Mouse (Mus musculus) left cerebral cortex, adult 2 months (tissue): ENCODE results near the gene Ywhab. TPM values are rescaled to one million over a fixed set of nuclear protein-coding genes. Genes with fewer than 3 reads are reported as not detected.

ENCODE experiments used
- DNase-seq, 2 experiments: peaks; one replicate each; pipeline ENCODE4 v3.0.0; 2021 to 2022; ENCODE audit warnings: low spot score in 2 of 2, mixed read lengths in 1 of 2; ENCODE audit errors: extremely low spot score in 1 of 2
- H3K27ac ChIP-seq: fragments of 200-600 bp; 2 replicates; pipeline ENCODE4 v1.8.1; 2022
- H3K4me3 ChIP-seq: fragments of 200-600 bp; 2 replicates; pipeline ENCODE4 v1.8.1; 2022
- CTCF ChIP-seq: fragments of 200-600 bp; IDR thresholded peaks from 2 replicates; pipeline ENCODE4 v1.8.1; 2022; ENCODE audit warnings: antibody characterized with exemption, mild to moderate bottlenecking, moderate library complexity
- intact Hi-C: fragments of 180-260 bp; cut with DNase I; formaldehyde crosslinking; loops from one replicate; pipeline ENCODE4 v1.15.1; 2025
- total RNA-seq, 2 experiments: library from RNA; stranded (reverse); gene quantifications; 2 replicates each; pipeline ENCODE4 v1.2.3; 2021

Ywhab gene
- total RNA-seq, 2 experiments from 2014 or later = 440 to 460 TPM

DNA sequence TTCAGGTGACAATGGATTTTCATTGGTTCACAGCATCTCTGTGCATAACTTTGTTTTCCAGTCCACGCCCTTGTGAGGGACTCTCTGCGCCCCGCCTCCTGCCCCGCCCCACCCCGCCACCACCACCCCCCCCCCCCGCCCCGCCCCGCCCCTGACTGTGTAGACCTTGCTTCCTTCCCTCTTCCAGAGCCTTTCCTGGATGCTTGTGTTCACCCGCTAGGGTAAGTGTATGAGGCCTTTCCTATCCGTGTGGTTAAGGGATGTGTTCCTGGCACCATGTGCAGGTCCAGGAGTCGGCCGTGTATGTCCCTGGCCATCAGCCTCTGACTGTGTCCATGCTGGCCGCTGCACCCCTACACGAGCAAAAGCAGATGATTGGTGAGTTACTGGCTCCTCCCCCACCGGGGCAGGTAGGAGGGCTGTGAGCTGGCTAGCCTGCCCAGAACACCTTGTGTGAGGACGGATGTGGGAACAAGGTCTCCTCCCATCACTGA is 52.5 kb downstream of the Ywhab start:
- intact Hi-C loops = no loop called here
- Histone ChIP-seq H3K27ac (no peak overlapping the region), H3K4me3 (no peak overlapping the region)

DNA sequence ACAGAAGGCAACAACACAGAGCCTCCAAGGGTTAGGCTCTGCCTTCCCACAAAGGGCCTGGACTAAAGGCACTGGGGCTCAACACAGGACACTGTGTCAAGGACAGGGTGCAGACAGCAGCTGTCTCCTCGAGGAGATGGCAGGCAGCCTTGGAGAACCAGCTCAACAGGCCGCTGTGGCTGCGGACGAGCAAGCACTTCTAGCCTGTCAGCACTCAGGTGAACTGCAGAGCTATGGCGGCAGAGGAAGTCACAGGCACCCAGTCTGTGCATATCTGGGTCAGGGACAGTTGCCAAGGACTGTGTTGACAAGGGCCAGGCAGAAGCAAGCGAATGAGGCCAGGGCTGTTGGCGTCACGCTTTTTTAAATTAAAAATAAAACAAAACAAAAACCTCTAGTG is 59.0 kb downstream of the Ywhab start:
- Histone ChIP-seq H3K4me3 (no peak overlapping the region), H3K27ac (no peak overlapping the region)
- no peak for TF ChIP-seq CTCF
- intact Hi-C loops = no loop called here
- DNase-seq = no peak

More for the DNA sequence above, 52.5 kb downstream of the Ywhab start:
- TF ChIP-seq CTCF = no peak
- DNase-seq = no peak

DNA sequence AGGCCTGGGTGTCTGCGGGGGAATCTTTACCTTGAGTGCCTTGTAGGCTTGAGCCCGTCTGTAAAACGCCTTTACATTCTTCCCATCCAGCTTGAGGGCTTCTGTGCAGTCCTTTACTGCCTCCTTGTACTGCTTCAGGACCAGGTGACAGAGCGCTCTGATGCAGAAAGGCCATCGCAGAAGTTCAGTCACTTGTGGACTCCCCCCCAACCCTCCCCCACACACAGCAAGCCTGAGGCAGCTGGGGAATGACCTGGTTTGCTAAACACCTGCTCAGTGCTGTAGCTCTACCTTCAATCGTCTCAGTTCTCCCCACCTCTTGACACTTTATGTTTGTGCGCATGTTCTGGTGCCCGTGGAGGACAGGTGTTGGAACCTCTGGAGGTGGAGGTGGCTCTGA is 59.9 kb downstream of the Ywhab start:
- no peak overlapping the region for H3K4me3 ChIP-seq
- no peak overlapping the region for H3K27ac ChIP-seq
- DNase-seq = no peak
- intact Hi-C loops = no loop called here
- no peak for TF ChIP-seq CTCF

DNA sequence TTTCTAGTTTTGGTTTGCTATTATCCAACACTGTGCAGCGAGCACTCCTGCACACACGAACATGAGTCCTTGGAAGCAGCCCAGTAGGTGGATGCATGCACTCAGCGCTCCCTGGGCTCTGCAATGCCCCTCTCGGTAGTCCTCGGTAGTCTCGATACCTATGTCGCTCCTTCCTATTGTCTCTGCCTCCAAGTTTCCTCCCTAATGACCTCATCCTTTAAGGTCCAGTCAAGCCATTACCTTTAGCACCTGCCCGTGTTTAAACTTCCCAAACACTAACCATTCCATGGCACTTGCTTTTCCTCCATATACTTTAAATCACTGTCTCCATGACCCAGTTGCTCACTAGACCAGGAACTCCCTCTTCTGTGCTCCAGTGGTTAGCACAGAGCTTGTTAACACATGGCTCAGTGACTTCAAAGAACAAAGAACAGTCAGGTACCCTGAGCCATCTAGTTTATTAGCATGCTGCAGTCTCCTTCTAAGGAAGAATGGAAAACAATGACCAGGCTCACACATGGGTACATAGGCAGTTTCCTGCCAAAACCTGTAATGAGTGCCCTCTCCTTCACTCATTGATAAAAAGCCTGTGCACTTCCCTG is 65.0 kb downstream of the Ywhab start:
- no peak for TF ChIP-seq CTCF
- no peak overlapping the region for H3K27ac ChIP-seq
- intact Hi-C loops = no loop called here
- H3K4me3 ChIP-seq = no peak overlapping the region
- no peak for DNase-seq

Other genes starting within 250 kb of the Ywhab start
- under 1 TPM; 0.79 to 0.93 TPM for gene Ada, start 244.7 kb upstream of the Ywhab start, total RNA-seq
- under 1 TPM; 0.19 to 0.38 TPM for gene Ccn5, start 174.1 kb upstream of the Ywhab start, total RNA-seq
- under 1 TPM in 1 of 2 experiments, not detected in 1; 0.28 TPM for gene Kcnk15, start 141.3 kb upstream of the Ywhab start, total RNA-seq
- gene Rims4, start 76.3 kb upstream of the Ywhab start, total RNA-seq = 10 to 100 TPM; 85.4 to 89.5 TPM
- gene Pabpc1l, start 30.5 kb downstream of the Ywhab start, total RNA-seq = 1 to 10 TPM in 1 of 2 experiments, under 1 TPM in 1; 0.84 to 1.1 TPM
- gene Stk4, start 75.4 kb downstream of the Ywhab start, total RNA-seq = 10 to 100 TPM; 32.4 to 41.9 TPM
- gene Tomm34, start 76.2 kb downstream of the Ywhab start, total RNA-seq = 10 to 100 TPM; 79.2 to 83.9 TPM
- 10 to 100 TPM; 20.3 to 20.7 TPM for gene Kcns1, start 176.2 kb downstream of the Ywhab start, total RNA-seq
- gene Wfdc5, start 187.8 kb downstream of the Ywhab start, total RNA-seq = not detected
- gene Wfdc12, start 195.6 kb downstream of the Ywhab start, total RNA-seq = not detected
- gene Wfdc15a, start 205.2 kb downstream of the Ywhab start, total RNA-seq = not detected
- gene Wfdc15b, start 226.7 kb downstream of the Ywhab start, total RNA-seq = not detected
- not detected for gene Svs2, start 243.5 kb downstream of the Ywhab start, total RNA-seq